Mouse (Mus musculus): ENCODE measurements around the gene Ndufc1.
"Not testable (repeated sequence)": the region's sequence is repeated elsewhere in the genome, so short reads cannot be mapped to it uniquely, and the experiment has no call there.

Ndufc1 gene

DNA sequence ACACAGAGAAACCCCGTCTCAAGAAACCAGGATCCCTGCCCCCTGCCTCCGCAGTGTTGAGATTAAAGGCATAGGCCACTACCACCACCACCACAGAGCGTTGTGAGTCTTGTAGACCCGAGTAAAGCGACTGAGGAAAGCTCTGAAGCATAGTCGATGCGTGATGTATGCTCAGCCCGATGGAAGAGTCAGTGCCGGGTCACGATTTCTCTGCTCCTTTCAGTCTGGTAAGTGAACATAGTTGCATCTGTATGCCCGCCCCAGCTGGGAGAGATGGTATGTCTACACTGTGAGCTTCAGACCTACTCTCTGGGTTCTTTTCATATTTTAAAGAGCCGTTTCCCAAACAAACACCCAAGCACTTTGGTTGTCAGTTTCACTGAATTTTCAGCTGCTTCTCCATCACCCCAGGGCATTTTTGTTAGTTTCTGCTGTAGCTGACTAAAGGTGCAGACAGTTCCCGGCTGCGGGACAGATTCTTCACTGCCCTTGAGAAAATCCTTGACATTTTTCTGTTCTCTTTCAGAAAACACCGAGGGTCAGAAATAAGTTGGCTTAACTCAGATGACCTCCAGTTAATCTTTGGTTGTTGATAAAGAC lies 11.0 kb downstream of the Ndufc1 start:
- CTCF ChIA-PET: interaction anchor here (0.6 kb wide), 1 partner anchor 135 kb away, joined by 3 read pairs; no protein-coding TSS in a partner anchor

GRCm38 (mm10) chr3:51396219-51397068 lies 12.3 kb downstream of the Ndufc1 start, which contains the start of gene Mgarp:
Gene Mgarp, minus strand, starts transcription at chr3:51396738.
- CTCF ChIA-PET: no interaction called here

DNA sequence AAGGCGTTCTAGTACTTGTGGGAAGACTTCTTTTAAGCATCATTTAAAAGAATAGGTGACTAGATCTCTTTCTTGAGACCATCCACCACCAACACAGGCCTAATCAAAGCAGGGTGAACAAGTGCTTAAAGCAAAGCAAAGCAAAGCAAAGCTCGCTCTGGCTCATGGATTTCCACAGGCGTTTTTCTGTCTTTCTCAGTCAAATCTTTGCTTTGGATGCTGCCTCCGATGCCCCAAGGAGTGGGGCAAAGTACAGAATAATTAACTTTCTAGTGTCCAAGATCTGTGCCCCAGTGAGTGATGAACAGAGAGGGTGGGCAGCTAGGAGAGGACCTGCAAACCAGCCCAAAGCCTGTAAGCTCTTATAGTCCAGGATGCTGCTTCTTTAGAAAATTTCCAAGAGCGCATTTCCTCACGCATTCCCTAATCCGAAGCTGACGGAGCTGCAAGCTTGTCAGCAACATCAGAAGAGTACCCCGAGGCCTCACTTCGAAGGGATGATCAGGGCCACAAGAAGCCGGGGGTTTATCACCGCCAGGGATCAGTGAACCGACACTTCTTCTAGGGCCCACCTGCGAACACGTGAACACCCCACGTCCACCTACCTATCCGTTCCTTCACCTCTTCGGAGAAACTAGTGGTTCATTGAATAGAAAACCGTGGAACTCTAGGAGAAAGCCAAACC lies 13.2 kb downstream of the Ndufc1 start:
- CTCF ChIA-PET: no interaction called here

- CTCF ChIA-PET: interaction anchor here (0.7 kb wide), 1 partner anchor 179 kb away, joined by 25 read pairs; no protein-coding TSS in a partner anchor
Measured at GRCm38 (mm10) chr3:51394881-51395280, 13.9 kb downstream of the Ndufc1 start.

DNA sequence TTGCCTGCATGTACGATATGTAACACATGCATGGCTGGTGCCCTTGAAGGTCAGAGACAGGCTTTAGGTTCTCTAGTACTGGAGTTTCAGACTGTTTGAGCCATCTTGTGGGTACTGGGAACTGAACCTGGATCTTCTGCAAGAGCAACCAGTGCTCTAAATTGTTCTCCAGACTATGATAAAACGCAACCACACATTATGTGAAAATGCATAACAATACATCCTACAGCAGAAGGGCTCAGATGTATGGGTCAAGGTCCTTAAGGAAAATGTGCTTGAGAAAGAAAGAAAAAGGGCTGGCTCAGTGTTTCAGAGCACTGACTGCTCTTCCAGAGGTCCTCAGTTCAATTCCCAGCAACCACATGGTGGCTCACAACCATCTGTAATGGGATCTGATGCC lies 15.1 kb downstream of the Ndufc1 start:
- CTCF ChIA-PET: no interaction called here

DNA sequence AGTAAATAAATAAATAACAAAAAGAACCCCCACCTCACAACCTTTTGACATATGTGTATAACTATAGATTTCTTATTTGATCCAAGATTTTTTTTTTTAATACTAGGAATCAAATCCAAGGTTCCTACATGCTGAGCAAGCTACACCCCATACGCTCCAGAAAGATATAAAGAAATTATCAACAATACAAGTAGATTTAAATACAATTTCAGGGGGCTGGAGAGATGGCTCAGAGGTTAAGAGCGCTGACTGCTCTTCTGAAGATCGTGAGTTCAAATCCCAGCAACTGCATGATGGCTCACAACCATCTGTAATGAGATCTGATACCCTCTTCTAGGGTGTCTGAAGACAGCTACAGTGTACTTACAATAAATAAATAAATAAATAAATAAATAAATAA lies 15.8 kb downstream of the Ndufc1 start:
- CTCF ChIA-PET: not testable (repeated sequence)

DNA sequence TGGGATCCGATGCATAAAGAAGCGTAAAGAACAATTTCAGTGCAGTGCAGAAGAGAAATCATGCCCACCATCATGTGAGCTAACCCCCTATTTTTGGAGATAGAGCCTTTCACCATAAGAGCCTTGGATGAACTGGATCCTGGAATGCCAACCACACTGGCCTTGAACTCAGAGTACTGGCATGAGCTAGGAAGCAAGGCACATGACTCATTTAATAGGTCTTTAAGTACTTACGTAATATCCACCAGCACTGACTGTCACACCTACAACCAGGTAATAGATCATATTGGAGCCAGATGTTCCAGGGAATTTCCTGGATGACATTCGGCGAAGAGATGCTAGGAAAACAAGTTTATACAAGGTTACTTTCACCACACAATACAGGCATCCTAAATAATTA lies 17.2 kb downstream of the Ndufc1 start:
- CTCF ChIA-PET: no interaction called here

- CTCF ChIA-PET: no interaction called here
Measured at GRCm38 (mm10) chr3:51391095-51391494, 17.7 kb downstream of the Ndufc1 start.

DNA sequence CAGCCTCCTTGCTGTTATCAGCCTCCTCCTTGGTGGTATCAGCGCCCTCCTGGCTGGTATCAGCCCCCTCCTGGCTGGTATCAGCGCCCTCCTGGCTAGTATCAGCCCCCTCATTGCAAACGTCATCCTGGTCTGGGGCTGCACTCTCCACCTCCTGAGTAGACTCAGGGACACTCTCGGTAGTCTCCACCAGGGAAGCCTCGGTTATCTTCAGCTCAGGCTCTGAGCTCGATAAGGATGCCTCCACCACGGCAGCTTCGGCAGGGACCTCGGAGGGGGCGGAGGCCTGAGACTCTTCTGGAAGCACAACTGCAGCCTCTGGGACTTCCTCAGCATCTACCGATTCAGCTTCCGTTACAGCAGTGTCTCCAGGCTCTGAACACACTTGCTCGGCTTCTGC lies 19.9 kb downstream of the Ndufc1 start:
- CTCF ChIA-PET: interaction anchor here (0.5 kb wide), 1 partner anchor 24 kb away, joined by 5 read pairs; no protein-coding TSS in a partner anchor

GRCm38 (mm10) chr3:51387868-51388381 lies 20.9 kb downstream of the Ndufc1 start:
- CTCF ChIA-PET: interaction anchor here (1.1 kb wide), 1 partner anchor 12 kb away, joined by 4 read pairs; no protein-coding TSS in a partner anchor

DNA sequence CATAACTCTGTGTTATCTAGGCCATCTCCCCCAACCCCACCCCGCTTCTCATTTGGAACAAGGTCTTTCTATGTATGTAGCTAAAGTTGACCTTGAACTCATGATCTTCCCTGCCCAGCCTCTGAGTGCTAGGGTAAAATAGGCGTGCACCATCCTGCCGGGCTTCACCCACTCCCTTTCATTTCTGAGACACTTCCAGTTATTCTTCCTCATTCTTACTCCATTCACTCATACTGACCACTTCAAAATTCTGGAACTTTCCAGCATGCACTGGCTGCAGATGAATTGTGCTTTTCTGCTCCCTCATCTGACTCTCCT lies 21.7 kb downstream of the Ndufc1 start:
- CTCF ChIA-PET: interaction anchor here (1.1 kb wide), 1 partner anchor 11 kb away, joined by 4 read pairs; no protein-coding TSS in a partner anchor

DNA sequence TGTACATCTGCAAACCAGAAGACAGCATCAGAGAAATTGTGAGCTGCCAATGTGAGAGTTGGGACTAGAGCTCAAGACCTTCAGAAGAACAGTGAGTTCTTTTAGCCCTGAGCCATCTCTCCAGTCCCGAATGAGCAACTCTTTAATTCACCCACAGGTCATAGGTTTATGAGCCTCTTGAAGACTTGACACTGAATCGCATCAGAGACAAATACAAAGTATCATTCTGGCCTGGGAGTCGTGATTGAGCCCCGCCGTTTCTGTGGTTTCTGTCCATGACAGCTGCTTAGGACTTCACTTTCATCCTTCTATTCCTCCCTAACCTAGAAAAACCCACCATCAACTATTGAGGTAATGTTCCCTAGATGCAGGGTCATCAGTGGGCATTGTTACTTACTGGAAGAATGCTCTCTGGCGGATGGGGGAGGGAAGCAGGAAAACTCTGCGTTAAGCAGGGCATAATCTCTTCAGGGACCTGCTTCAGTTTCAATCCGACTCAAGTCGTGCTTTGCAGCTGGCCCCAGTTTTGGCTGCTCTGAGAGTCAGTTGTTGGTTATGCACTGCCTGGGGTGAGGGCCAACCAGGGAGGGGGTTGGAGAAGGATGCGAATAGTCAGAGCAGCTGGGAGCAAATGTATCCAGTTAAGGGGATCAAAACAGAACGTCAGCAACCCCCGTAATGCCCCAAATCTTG lies 22.2 kb downstream of the Ndufc1 start:
- CTCF ChIA-PET: interaction anchor here (0.8 kb wide), 1 partner anchor 1401 kb away, joined by 3 read pairs; no protein-coding TSS in a partner anchor

- CTCF ChIA-PET: no interaction called here
Measured at GRCm38 (mm10) chr3:51383409-51383808, 25.4 kb downstream of the Ndufc1 start.

DNA sequence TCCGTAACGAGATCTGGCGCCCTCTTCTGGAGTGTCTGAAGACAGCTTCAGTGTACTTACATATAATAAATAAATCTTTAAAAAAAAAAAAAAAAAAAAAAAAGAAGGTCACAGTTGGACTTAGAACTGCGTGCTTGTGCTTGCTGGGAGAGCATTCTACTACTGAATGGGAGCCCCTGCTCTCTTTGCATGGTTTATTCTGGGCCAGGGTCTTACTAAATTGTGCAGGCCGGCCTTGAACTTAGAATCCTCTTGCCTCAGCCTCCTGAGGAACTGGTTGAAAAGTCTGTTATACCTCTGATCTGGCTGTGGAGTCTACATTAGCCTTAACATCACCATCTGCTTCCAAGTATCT lies 28.2 kb downstream of the Ndufc1 start:
- CTCF ChIA-PET: no interaction called here

- CTCF ChIA-PET: no interaction called here
Measured at GRCm38 (mm10) chr3:51379786-51380659, 28.8 kb downstream of the Ndufc1 start.

DNA sequence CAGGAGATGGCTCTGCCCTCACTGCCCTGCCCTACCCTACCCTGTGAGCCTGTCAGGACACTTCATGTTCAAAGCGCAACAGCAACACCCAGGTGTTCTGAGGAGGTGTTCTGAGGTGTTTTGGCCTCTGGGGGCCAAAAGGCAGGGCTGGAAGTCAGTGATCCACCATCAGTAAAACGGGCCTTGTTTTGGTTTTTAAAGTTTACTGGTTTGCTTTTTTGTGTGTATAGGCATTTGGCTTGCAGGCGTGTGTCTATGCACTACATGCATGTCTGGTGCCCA lies 30.2 kb downstream of the Ndufc1 start:
- CTCF ChIA-PET: no interaction called here

GRCm38 (mm10) chr3:51377878-51378664 lies 30.7 kb downstream of the Ndufc1 start:
- CTCF ChIA-PET: no interaction called here

DNA sequence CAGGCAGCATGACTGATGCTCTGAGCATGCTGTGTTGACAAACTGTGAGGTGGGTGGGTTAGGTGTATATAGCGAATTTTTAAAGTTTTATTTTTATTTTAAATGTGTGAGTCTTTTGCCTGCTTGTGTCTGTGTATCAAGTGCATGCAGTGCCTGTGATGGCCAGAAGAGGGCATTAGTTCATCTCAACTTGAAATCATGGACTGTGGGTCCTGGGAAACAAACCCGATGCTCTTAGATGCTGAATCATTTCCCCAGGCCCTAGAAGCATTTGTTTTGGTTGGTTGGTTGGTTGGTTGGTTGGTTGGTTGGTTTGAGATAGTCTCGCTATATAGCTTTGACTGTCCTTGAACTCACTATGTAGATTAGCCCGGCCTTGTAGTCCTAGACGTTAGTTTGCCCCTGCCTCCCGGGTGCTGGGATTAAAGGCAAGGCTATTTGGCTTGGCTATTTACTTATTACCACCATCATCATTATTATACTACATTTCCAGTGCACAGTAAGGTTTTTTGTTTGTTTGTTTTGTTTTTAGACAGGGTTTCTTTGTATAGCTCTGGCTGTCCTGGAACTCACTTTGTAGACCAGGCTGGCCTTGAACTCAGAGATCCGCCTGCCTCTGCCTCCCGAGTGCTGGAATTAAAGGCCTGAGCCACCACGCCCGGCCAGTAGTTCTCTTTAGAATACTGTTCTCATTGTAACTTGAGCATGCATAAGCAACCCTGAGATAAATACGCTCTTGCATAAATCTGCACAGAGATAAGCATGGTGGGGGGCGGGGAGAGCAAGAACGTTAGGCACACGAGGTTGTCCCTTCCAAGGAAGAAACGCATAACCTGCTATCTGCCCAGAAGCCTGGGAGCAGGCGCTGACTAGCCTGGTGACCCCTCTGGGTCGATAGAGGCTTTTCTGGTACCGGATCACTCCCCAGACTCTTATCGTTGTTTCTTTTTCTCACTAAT lies 33.2 kb downstream of the Ndufc1 start:
- CTCF ChIA-PET: interaction anchor here (0.6 kb wide), 2 partner anchors 18 to 80 kb away, joined by 3 to 5 read pairs; no protein-coding TSS in a partner anchor

DNA sequence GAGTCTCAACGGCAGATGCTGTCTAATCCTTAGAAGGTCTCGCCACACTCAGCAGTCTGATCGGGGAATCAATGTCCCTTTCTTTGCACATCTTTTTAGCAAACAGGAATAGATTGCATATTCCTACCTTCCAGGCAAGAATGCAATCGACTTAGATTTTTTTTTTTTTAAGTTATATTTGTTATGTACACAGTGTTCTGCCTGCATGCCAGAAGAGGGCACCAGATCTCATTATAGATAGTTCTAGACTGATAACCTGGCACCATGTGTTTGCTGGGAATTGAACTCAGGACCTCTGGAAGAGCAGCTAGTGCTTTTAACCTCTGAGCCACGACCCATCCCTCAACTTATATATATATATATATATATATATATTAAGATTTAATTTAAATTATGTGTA lies 35.2 kb downstream of the Ndufc1 start:
- CTCF ChIA-PET: interaction anchor here (0.7 kb wide), 1 partner anchor 833 kb away, joined by 3 read pairs; no protein-coding TSS in a partner anchor

Data from spleen, embryonic (tissue).